Mouse (Mus musculus) brain, embryonic 14.5 days (tissue): ENCODE data around the gene Krt18.

Source experiments
- CTCF ChIP-seq: fragments of 200-500 bp; IDR thresholded peaks from 2 replicates; pipeline ENCODE4 v1.5.1; 2012; ENCODE audit warnings: inconsistent platforms, mild to moderate bottlenecking, moderate library complexity, borderline replicate concordance; ENCODE audit not compliant: insufficient read depth, insufficient read length; ENCODE audit errors: extremely low read depth
- POLR2A ChIP-seq: fragments of 200-500 bp; IDR thresholded peaks from 2 replicates; pipeline ENCODE4 v1.6.1; 2012; ENCODE audit warnings: mild to moderate bottlenecking, inconsistent platforms, borderline replicate concordance; ENCODE audit not compliant: poor library complexity, insufficient read depth, insufficient read length, severe bottlenecking; ENCODE audit errors: extremely low read depth

DNA sequence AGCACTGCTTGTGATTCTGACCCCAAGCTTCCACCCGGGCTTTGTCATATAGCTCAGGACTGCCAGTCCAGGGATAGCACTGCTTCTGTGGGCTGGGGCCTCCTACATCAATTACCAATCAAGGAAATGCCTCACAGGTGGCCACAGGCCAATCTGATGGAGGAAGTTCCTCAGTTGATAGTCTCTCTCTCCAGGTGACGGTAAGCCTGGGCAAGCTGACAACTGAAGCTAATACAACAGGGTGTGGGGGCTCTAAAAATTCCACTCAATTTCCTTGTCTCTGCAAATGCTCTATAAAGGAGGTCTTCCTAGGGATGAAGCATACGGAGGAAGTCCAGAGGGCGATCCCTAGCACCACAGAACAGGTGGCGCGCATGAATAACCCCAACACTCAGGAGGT, 37.0 kb upstream of the Krt18 start:
- TF ChIP-seq CTCF (no peak), POLR2A (no peak)
